Mouse (Mus musculus): ENCODE measurements around the gene Gm10842.
"Not testable (repeated sequence)": the region's sequence is repeated elsewhere in the genome, so short reads cannot be mapped to it uniquely, and the experiment has no call there.

Gene Gm10842

DNA sequence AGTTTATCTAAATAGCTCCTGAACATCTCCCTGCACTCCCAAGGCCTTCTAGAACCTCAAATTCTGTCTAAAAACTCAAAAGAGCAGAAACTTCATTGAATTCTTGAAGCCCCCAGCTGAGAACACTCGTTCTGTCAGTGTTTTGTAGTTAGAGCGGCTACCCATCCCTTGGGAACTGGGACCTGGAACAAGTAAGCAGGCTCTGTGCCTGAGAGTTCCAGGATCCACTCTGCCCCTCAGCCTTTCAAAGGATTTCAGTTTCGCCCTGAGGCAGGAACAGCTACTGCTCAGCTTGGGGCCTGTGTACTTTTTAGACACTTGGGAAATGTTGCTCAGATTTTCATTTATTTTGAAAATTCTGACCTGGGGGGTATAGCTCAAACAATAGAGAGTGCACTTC, at the start of gene Gm10842:
Gm10842 (plus strand) TSS at position 301 of the 400 bp plus-strand sequence.
- in situ Hi-C loops (cut with MboI; ENCODE audit: low pct_unique_long_range_greater_than_20kb in 1 of 2, low sequenced_read_pairs in 2 of 2, unreplicated experiment in 1 of 2): no loop called here

DNA sequence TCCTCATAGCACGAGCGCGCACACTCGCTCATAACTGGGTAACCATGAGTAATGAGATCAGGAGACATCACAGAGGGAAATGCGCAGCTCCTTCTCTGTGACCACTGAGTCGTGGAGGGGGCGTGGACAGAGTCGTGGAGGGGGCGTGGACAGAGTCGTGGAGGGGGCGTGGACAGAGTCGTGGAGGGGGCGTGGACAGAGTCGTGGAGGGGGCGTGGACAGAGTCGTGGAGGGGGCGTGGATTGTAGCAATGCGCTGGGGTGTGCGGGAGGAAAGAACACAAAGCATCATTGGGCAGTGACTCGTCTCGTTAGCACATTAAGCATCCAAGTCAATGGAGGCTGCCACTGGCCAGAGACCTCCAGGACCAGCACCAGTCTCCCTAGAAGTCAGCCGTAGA, 34.2 kb upstream of the Gm10842 start:
- in situ Hi-C loops (cut with MboI; ENCODE audit: low pct_unique_long_range_greater_than_20kb in 1 of 2, low sequenced_read_pairs in 2 of 2, unreplicated experiment in 1 of 2): not testable (repeated sequence)

GRCm38 (mm10) chr11:105117814-105118213, 28.9 kb upstream of the Gm10842 start:
- in situ Hi-C loops (cut with MboI; ENCODE audit: low pct_unique_long_range_greater_than_20kb in 1 of 2, low sequenced_read_pairs in 2 of 2, unreplicated experiment in 1 of 2): no loop called here

- in situ Hi-C loops (cut with MboI; ENCODE audit: low pct_unique_long_range_greater_than_20kb in 1 of 2, low sequenced_read_pairs in 2 of 2, unreplicated experiment in 1 of 2): no loop called here
These were observed 26.1 kb upstream of the Gm10842 start for GRCm38 (mm10) chr11:105120551-105121061.

GRCm38 (mm10) chr11:105121792-105122191, 24.9 kb upstream of the Gm10842 start:
- in situ Hi-C loops (cut with MboI; ENCODE audit: low pct_unique_long_range_greater_than_20kb in 1 of 2, low sequenced_read_pairs in 2 of 2, unreplicated experiment in 1 of 2): not testable (repeated sequence)

- in situ Hi-C loops (cut with MboI; ENCODE audit: low pct_unique_long_range_greater_than_20kb in 1 of 2, low sequenced_read_pairs in 2 of 2, unreplicated experiment in 1 of 2): no loop called here
These were observed 22.7 kb upstream of the Gm10842 start for GRCm38 (mm10) chr11:105123986-105124385.

- in situ Hi-C loops (cut with MboI; ENCODE audit: low pct_unique_long_range_greater_than_20kb in 1 of 2, low sequenced_read_pairs in 2 of 2, unreplicated experiment in 1 of 2): no loop called here
These were observed 20.8 kb upstream of the Gm10842 start, which contains the start of gene Mettl2 for GRCm38 (mm10) chr11:105125735-105126519. Gene Mettl2, plus strand, starts transcription at chr11:105126425.

- in situ Hi-C loops (cut with MboI; ENCODE audit: low pct_unique_long_range_greater_than_20kb in 1 of 2, low sequenced_read_pairs in 2 of 2, unreplicated experiment in 1 of 2): no loop called here
These were observed 20.1 kb upstream of the Gm10842 start for GRCm38 (mm10) chr11:105126520-105127029.

DNA sequence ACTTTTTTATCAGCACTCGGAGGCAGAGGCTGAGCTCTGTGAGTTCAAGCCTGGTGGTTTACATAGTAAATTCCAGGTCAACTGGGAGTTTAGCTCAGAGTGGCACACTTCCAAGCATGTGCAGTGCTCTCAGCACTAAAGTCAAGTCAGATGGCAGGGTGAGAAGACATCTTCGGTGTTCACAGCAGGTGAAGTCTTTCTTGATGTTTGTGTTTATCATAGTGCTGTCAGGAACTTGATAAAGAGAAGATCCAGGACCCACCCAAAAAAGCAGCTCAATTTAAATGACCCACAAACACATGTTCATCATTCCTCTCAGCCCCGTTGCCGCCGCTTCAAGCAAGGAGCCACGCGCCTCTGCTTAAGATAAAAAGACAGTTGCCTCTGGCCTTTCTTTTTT, 11.0 kb upstream of the Gm10842 start:
- in situ Hi-C loops (cut with MboI; ENCODE audit: low pct_unique_long_range_greater_than_20kb in 1 of 2, low sequenced_read_pairs in 2 of 2, unreplicated experiment in 1 of 2): no loop called here

GRCm38 (mm10) chr11:105137255-105137654, 9.4 kb upstream of the Gm10842 start:
- in situ Hi-C loops (cut with MboI; ENCODE audit: low pct_unique_long_range_greater_than_20kb in 1 of 2, low sequenced_read_pairs in 2 of 2, unreplicated experiment in 1 of 2): not testable (repeated sequence)

DNA sequence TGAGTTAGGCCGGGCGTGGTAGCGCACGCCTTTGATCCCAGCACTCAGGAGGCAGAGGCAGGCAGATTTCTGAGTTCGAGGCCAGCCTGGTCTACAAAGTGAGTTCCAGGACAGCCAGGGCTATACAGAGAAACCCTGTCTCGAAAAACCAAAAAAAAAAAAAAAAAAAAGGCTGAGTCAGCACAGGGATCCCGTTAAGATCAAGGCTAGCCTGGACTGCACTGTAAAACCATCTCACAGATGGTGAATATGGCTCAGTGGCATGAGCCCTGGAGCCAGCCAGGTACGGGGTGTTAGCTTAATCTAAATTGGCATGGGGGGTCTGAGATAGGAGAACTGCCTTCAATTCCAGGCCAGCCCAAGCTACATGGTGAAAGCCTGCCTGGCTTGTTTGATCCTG, 6.2 kb upstream of the Gm10842 start:
- in situ Hi-C loops (cut with MboI; ENCODE audit: low pct_unique_long_range_greater_than_20kb in 1 of 2, low sequenced_read_pairs in 2 of 2, unreplicated experiment in 1 of 2): not testable (repeated sequence)

DNA sequence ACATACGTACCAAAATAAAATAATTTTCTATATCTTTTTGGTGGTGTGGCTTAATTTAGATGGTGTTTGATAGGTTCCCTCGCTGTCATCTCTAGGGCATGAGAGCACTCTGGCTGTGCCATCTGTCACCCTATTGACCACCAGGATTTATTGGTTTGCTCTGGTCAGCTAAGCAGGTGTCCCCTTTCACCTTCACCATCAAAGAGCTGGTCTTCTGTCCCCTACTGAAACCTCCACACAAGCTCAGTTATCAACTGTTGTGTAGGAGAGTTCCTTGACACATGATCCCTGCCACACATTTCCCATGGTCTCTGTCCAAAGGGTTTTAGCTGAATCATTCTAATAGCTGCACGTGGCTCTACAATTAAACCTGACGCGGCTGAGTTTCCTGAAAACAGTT, 5.6 kb upstream of the Gm10842 start:
- in situ Hi-C loops (cut with MboI; ENCODE audit: low pct_unique_long_range_greater_than_20kb in 1 of 2, low sequenced_read_pairs in 2 of 2, unreplicated experiment in 1 of 2): no loop called here

GRCm38 (mm10) chr11:105143564-105143963, 3.1 kb upstream of the Gm10842 start:
- in situ Hi-C loops (cut with MboI; ENCODE audit: low pct_unique_long_range_greater_than_20kb in 1 of 2, low sequenced_read_pairs in 2 of 2, unreplicated experiment in 1 of 2): no loop called here

DNA sequence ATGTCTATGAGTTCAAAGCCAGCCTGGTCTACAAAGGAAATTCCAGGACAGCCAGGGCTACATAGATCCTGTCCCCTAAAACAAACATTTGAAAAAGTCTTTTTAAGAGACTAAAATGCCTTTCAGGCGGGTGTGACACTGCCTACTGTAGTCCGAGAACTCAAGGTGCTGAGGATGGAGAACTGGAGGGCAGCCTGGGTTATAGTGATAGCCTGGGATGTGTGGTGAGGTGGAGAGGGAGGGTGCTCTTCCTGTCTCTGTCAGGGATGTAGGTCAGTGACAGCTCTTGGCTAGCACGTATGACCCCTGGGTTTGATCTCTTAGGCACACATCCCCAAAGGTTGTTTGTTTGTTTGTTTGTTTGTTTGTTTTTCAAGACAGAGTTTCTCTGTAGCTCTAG, 2.6 kb upstream of the Gm10842 start:
- in situ Hi-C loops (cut with MboI; ENCODE audit: low pct_unique_long_range_greater_than_20kb in 1 of 2, low sequenced_read_pairs in 2 of 2, unreplicated experiment in 1 of 2): no loop called here

GRCm38 (mm10) chr11:105144508-105145210, 2.0 kb upstream of the Gm10842 start:
- in situ Hi-C loops (cut with MboI; ENCODE audit: low pct_unique_long_range_greater_than_20kb in 1 of 2, low sequenced_read_pairs in 2 of 2, unreplicated experiment in 1 of 2): no loop called here

DNA sequence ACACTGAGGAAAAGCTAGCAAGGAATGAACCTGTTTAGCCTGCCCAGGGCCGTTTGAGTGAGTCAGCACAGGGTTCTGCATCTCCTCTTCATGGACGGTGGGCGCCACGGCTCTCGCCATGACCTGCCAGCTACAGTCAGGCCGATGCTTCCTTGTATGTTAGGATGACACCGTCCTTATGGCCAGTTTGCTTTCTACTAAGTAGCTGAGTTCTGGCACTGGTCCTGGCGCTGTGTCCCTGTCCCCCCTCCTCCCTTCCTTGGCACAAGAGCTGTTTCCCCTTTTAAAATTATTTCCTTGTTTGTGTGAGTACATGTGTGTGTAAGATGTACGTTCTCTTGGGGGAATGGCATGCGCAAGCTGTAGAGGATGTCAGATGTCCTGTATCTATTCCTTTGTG, 1.5 kb upstream of the Gm10842 start:
- in situ Hi-C loops (cut with MboI; ENCODE audit: low pct_unique_long_range_greater_than_20kb in 1 of 2, low sequenced_read_pairs in 2 of 2, unreplicated experiment in 1 of 2): no loop called here

DNA sequence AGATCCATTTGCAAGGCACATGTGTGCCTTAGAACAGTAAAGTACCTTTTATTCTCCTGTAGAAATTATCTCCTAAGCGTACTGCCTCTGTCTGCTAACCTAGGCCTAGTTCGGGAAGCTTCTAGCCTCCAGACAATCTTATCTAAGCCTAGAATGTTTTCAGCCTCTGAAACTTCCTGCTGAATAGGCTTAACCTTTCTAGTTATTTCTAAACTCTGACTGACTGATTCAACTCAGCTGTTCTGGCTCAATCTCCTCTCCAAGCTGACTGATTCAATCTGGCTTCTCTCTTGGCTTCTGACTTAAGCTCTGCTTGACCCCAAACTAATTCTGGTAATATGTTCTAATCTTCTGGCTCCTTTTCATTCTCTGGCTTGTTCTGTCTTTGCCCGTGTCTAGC, 2.7 kb downstream of the Gm10842 start:
- in situ Hi-C loops (cut with MboI; ENCODE audit: low pct_unique_long_range_greater_than_20kb in 1 of 2, low sequenced_read_pairs in 2 of 2, unreplicated experiment in 1 of 2): no loop called here

- in situ Hi-C loops (cut with MboI; ENCODE audit: low pct_unique_long_range_greater_than_20kb in 1 of 2, low sequenced_read_pairs in 2 of 2, unreplicated experiment in 1 of 2): loop anchor here (25.0 kb wide), 1 partner anchor 862 kb away; no protein-coding TSS in a partner anchor
These were observed 3.1 kb downstream of the Gm10842 start for GRCm38 (mm10) chr11:105149766-105150165.

- in situ Hi-C loops (cut with MboI; ENCODE audit: low pct_unique_long_range_greater_than_20kb in 1 of 2, low sequenced_read_pairs in 2 of 2, unreplicated experiment in 1 of 2): loop anchor here (25.0 kb wide), 1 partner anchor 863 kb away; no protein-coding TSS in a partner anchor
These were observed 4.0 kb downstream of the Gm10842 start for GRCm38 (mm10) chr11:105150691-105151090.
